Mouse (Mus musculus) cerebellum, adult 8-10 months (tissue): Measurements from ENCODE around the gene Cenpn.

ENCODE experiments used
- DNase-seq: peaks from one replicate; pipeline ENCODE4 v3.0.0; 2022

The Cenpn gene

DNA sequence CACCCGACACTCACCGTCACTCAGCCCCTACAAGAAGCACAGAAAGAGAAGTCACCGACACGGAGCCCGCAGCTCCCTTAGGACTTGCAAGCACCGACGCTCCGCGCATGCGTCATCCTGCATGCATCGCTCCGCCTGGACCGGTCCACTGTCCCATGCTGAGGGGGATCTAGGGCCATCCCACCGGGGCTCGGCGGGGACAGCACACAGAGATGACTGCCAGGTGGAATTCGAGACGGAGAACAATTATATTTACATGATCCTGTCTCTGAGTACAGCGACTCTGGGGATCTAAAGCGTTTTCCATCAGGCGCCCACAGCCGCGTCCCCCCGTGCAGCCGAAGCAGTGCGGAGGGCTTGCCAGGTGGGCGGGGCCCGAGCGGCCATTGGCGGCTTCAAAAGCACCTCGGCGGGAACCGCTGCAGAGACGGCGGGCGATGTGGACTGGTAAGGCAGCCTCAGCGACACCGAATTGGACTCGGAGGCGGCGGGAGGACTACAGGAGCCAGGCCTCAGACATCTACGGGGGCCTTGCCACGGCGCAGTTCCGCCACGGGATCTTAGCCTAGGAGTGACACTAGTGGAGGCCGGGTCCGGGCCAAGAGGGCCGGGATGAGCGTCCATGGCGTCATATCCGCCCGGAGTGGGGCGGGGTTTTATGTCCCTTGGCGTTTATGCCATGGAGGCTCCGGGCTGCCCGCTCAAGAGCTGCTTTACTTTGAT is at the start of gene Cenpn, which contains the start of gene Cmc2:
Cenpn (plus strand) TSS at position 394 of the 723 bp plus-strand sequence.
Cmc2 (minus strand) TSS at position 119 of the 723 bp plus-strand sequence.
- peak; percentile 96 for DNase-seq

DNA sequence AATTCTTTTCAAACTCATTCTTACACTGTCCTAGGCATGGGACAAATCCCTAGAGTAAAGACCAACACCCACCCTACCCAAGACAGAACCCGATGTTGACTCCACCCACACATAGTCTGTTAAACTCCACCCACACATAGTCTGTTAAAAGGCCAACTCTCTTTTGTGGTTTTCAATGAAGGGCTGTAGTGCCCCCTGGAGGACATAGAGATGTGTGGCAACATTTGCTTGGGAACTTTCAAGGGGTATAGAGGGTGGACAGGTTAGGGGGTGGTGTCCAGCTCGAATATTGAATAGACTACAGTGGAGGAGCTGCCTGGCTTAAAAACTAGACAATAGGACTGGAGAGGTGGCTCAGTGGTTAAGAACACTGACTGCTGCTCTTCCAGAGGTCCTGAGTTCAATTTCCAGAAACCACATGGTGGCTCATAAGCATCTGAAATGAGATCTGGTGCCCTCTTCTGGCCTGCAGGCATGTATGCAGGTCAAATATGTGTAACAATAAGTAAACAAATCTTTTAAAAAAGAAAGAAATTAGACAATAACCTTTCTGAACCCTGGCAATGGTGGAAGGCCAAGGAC is 48.7 kb upstream of the Cenpn start:
- no peak for DNase-seq

DNA sequence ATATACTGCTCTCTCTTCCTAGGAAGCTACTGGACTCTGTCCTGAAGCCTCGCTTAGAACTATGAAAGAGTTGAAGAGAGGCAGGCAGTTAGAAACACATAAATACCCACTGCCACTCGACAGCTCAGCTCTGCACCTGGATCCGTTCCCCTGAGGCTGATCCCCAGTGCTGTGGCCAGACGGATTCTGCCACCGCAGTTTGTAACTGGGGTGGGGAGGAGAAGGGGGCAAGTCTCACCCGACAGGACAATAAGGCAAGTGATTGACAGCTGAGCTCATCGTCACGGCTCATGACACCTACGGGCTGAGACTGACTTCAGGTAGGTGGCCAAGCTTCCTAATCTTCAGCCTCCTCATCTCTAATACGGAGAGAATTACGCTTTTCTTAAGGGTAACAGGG is 47.9 kb upstream of the Cenpn start:
- DNase-seq = no peak

DNA sequence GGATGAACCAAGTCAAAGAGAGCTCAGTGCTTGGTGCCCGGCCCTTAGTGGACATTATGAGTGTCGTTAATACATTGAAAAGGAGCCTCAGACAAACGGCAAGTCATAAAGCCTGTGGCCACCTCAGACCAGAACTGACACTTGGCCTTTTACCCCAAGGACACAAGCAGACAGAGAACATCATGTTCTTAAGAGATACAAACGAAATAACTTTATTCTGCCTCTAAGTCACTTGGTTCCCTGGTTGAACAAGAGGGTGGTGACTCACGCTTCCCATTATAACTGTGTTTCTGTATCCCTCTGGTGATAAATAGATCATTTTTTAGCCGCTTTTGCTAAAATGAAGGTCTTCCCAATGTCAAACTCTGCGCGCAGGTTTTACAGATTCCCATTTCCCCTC is 47.5 kb upstream of the Cenpn start:
- DNase-seq = no peak

DNA sequence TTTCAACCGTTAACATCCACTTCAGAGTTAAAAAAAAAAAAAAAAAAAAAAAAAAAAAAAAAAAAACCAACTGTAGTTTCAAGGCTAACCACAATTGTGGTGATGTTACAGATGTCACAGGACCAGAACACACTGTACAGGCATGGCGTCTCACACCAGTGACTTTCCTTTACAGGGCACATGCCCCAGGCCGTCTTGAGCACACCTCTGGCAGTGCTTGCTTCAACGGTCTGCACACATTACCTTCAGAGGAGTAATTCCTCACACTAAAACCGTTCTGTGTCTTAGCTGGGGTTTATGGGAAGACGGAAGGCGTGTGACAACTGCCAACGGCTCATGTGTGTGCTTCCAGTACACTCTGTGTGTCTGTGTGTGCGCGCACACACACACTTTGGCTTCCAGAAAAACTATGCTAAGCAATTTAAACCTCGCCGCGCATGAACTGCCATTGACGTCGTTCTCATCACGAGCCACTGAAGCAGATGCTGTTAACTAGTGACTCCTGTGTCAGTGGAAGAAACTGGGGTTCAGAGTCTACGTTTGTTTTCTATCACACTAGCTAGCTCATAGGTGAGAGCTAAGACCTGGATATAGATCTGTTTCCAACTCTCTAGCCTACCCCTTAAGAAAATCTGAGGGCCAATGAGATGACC is 45.6 kb upstream of the Cenpn start:
- DNase-seq = no peak

DNA sequence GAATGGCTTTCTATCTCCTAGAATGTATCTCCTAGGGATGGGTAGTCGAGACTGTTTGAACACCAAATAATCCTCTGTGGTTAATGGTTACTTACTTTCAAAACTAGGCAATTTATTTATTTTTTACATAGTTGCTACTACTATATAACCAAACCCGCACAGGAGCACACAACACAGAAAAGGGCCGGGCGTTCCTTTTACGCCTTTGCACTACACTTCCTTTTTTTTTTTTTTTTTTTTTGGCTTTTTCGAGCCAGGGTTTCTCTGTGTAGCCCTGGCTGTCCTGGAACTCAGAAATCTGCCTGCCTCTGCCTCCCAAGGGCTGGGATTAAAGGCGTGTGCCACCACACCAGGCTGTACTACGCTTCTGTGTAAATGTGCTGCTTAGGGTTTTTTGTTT is 40.1 kb upstream of the Cenpn start:
- DNase-seq = no peak

DNA sequence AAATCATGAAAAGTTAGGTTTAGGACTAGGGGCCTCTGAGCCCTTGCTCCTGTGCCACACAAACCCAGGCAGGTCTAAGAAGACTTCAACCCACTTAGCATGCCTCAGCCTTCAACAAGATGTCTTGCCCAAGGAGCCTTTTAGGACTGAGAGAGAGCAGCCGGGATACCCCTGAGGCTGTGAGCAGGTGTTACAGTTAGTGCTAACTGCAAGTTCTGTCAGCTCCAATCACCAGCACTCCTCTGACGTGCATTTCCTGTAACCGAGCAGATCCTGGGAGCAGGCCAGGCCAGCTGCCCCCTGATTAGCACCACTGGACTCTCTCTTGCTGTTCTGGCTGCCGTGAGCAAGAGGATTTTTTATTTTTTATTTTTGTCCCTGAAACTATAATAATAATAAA is 33.7 kb upstream of the Cenpn start:
- no peak for DNase-seq

DNA sequence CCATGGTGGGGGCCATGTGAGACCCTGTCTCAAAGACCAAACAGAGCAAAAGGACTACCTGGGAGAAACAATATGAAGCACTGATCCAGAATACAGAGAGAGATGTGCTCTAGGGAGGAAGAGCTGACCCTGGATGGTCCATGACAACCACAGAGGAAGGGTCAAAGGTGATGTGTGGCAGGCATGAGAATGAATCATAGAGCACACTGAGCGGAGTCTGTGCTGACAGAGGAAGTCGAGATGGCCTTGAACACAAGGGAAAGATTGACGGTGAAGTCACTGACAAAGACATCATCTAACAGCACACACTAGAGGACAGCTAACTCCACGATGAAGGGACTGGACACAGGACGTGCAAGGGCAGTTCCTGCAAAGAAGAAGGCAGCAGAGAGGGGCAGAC is 30.1 kb upstream of the Cenpn start:
- DNase-seq = no peak

DNA sequence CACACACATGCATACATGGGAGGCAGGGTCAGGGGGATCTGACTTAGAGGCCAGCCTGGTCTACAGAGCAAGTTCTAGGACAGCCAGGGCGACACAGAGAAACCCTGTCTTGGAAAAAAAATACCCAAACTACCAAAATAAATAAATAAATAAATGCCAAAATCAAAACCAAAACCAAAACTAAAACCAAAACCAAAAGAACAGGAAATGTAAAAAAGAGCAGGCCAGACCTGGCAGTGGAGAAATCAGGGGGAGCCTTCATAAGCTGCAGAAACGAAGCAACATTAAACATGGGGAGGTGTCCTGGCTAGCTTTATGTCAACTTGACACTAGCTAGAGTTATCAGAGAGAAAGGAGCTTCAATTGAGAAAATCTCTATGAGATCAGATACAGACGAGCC is 29.4 kb upstream of the Cenpn start:
- DNase-seq = no peak

DNA sequence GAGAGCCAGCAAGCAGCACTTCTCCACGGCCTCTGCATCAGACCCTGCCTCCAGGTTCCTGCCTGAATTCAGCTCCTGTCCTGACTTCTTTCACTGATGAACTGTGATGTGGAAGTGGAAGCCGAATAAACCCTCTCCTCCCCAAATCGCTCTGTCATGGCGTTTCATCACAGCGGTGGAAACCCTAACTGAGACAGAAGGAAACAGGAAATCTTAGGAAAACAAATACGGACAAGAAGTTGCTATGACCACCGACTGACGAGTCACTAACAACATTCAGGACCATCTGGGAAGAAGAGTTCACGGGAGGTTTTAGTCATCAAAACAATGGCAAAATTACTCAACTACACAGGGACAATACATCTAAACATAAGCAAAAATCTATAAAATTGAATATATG is 28.9 kb upstream of the Cenpn start:
- DNase-seq = no peak

DNA sequence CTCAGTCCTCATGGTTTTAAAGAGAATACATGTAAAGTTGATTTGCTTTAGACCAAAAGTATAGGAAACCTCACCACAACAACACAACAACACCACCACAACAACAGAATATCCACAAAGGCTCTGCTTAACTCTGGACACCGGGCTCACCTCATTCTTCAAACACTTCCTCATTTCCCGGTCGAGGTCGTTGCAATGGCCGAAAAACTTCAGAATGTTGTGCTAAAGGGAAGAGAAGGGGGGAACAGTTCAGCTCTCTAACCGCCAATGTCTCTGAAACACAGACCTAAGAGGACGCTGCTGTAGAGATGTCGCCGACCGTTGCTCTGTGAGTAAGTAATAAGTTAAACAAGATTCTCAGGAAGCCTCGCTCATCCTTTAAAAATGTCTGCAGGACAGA is 27.6 kb upstream of the Cenpn start:
- no peak for DNase-seq

DNA sequence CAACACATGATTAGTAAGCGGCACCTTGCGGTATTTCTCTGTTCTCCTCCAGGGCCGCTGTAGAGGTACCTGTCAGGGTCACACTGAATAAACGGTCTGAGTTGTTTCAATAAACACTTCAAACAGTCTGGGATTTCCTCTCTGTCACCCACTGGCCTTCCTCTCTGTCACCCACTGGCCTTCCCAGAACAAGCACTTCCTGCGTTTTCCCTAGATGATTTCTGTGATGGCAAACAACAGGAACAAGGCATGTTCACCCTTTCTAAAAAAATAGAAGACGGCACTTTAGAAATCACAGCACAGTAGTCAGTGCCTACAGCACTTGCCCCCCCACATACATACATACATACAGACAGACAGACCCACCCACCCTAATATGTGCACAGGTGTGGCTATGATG is 26.0 kb upstream of the Cenpn start:
- DNase-seq = no peak

DNA sequence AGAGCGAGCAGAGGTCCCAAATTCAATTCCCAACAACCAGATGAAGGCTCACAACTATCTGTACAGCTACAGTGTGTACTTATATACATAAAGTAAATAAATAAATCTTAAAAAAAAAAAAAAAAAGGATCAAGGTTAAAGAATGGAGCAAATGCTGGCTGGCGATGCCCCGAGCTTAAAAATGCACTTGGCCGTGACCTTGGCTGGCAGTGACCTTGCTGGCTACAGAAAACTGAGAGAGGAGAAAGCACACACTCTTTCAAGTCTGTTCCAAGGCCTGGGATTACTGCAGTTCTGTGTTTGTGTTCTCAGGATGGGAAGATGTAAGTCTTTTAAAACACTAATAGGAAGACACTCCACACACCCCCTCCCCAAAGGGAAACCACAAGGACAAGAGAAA is 16.8 kb upstream of the Cenpn start:
- no peak for DNase-seq

DNA sequence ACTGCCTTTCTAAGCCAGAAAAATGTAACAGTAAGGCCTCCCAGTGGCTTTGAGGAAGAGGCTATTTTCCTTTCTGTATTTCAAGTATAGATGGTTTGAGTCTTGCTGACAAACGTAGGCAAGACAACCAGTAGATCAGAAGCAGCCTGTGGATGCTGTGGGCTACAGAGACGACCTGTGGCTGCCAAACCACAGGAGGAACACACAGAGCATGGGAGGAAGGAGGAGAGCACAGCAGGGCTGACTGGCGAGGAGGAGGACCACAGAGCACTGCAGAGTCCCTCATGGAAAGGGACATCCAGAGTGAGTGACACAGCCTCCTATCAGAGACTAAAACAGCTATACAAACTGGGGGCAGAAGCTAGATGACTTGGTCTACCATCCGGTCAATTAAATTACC is 16.3 kb upstream of the Cenpn start:
- DNase-seq = no peak

DNA sequence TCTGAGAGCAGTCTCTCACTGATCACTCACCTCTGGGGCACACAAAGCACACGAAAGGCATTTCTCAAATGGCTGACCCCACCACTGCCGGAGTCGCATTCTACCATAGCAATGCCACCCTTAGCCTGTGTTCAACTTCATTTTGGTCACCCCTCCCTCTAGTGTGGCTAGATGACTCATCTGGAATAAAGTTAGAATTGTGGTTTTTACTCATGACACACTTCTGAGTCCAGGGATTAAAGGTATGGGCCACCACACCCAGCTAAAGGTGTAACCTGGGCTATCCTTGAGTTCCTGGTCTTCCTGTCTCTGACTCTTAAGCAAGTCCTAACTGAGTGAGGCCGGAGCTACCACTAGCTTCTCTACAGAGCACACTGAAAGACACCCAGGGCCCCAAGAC is 15.7 kb upstream of the Cenpn start:
- no peak for DNase-seq

DNA sequence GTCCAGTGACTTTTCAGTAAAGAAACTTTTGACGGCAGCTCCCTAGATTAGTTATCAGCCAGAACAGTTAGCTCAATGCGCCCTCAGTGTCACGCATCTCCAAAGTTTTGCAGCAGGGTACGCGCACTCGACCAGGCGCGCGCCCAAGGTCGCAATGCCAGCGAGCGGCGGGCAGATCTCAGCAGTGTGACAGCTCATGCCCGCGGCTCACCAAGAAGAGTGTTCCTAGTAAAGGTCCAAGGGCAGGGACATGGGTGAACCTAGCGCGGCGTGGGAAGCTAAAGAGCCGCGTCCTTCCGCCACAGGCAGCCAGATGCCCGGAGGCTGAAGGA is 559 bp upstream of the Cenpn start:
- no peak for DNase-seq

DNA sequence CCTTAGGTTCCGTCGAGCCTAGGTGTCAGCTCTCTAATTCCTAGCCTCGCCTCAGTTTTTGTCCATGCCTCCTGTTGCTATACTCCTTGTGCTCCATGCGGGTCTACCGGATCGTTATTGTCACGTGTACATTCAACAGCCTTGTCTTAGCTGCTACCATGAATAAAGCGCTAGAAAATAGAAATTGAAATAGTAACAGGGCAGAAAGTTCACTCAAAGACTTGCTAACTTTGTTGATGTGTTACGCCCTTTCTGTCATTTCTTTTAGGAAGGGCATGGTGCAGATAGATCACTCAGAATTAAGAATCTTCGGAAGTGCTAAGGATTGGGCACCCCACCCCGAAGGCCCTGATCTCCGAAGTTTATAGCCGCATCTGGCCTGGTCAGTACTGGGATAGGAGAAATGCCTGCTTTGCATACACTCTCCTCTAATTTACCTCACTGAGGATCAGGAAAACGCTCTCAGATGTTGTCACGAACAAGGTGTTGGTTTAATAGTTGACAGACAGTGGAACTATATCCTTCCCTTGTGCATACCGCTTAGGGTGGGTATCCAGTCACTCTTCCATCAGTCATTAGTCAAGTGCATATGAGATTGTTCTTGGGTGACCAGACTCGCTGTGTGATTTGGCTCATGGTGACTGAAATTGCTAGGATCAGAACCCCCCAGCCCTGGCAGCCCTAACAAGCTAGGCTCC is 679 bp downstream of the Cenpn start:
- DNase-seq = no peak

DNA sequence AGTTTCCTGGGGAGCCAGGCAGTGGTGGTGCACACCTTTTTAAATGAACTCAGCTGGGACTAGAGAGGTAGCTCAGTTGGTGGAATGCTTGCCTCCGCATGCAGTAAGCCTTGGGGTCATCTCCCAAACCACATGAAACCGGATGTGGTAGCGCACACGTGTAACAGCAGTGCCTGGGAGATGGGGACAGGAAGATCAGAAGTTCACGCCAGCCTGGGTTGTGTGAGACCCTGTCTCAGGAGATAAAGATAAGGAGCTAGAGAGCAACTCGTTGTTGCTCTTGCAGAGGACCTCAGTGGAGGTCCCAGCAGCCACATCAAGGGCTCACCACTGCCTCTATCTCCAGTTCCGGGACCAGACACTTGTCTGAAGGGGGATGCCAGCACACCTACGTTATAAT is 2.0 kb downstream of the Cenpn start:
- DNase-seq = no peak

DNA sequence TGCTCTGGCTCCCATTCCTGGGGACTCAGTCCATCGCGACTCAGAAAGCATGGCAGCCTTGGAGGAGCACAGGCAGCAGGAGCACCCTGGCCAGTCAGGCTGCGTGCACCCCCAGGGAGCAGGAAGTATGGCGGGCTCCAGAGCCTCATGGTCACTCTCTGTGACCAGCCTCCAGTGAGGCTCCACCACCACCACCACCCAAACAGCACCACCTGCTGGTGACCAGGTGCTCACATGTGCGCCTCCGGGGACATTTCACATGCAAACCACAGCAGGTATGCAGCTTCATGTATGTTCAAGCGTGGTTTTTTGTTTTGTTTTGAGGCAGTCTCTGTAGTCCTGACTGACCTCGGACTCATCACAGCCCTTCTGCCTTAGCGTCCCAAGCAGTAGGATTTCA is 6.3 kb downstream of the Cenpn start:
- no peak for DNase-seq

DNA sequence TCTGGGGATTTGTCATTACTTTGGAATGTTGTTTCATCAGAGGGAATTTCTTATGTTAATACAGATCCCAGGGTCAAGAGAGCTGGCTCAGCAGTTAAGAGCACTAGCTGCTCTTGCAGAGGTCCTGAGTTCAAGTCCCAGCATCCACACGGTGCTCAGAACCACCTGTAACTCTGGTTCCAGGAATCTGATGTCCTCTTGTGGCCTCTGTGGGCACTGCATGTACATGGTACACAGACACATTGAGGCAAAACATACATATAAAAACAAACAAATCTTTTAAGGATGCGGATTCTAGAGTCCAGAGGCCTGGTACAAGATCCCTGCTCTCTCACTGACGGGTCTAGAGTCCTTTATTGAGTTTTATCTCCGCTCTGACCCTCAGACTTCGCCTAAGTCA is 7.1 kb downstream of the Cenpn start:
- no peak for DNase-seq

DNA sequence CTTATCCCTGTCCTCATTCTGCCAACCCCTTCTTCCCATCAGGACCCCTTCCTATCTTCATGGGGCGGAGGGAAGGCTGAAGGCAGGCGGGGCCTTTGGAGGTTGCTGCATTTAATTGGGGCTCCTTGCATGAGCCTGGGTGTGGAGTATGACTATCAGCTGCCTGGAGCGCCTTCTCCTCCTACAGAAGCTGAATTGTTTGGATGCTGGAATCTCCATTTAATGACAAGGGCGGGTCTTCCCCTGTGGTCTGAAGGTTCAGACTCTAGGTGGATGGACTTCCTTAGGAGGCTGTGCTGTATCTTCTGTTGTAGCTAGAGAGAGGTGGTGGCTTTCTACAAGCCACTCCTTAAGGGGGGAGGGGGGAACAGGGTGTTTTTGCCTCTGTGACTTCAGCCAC is 13.4 kb downstream of the Cenpn start:
- no peak for DNase-seq

DNA sequence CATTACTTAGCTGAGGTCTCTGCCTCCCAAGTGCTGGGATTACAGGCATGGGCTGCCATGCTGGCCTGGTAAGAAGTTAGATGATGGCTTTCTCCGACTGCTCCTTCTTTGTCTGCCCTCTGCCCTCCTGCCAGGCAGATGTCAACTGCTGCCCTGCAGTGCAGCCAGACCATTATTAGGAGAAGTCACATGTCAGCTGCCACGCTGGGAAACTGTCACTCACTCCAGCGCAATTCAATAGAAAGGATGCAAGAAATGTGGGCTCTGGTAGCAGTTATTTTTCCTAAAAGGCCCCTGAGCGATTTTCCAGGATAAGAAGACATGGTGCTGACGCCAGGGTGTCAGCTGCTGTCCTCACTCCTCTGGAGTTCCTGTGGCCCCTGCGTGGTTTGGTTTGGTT is 14.0 kb downstream of the Cenpn start:
- DNase-seq = no peak

DNA sequence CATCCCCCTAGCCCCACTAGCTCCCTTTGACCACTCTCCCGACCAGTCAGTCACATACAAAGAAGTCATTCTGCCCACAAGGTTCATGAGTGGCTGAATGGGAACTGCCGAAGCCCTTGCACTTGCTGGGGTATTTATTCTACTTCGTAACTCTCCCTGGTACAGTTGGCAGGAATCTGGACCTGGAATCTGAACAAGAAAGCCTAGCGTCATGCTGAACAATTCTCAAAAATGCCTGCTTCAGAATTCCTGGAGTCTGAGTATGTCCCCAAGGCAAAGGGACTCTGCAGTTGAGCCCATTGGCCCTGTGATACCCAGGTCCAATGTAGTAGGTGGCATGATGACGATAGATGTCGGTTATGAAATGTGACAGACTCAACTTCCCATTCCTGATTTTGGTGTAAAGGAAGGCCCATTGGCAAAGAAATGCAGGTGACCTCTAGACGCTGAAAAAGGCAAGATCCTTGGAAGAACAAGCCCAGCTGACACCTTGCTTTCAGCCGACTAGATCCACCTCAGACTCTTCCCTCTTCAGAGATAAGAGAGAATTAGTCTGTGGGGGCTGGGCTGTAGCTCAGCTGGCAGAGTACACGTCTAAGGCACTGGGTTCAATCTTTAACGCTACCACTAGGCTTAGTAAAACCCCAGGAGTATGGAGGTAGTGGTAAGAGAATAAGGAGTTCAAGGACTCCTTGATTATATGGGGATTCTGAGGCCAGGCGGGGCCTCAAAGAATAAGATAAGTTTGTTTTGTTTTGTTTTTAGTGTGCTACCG is 20.9 kb downstream of the Cenpn start:
- no peak for DNase-seq
